ENCODE assay signal across 18 mouse cellular contexts in the genomic region with DNA sequence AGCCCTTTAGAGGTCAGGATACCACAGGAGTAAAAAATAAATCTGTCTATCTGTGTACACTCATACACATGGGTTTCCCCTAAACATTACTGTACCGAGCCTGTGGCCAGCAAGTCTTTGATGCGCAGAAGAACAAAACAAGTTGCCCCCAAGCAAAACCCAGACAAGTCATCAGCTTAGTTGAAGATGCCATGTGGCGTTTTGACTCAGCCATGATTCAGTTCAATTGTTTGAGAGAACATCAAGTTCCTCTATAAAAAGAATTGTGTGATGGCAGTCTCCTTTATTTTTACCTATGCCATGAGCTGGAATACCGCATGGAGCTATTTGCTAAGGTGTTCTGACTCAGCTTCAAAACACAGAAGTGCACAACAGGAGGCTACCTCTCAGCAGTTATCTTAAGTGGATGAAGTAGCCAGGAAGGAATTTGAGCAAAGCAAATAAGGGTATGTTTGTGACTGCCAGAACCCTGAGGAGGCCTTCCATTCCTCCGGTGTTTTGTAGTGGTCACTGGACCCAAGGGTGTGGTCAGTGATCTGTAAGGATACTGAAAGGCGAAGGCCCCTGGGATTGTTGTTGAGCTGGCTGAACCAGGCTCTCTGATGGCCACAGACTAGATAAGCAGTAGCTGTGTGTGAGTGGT. TPM values are rescaled to one million over a fixed set of nuclear protein-coding genes. Genes with fewer than 3 reads are reported as not detected.
DNase-seq lines count a peak whose midpoint lies in the region; ATAC-seq and TF ChIP-seq lines count a peak whose summit lies in the region.
"Had no signal": no experiment of that assay in that cellular context is flagged by ENCODE, and none has a peak within 500 bp of the region (broad histone marks: within the 10 kb centered on the region; RNA-seq: fewer than 3 reads in every experiment).

No protein-coding gene starts in this region.

- H3K27ac ChIP-seq in cerebellum, adult 2 months (ENCODE audit: insufficient read depth, low read length), result 0 out of 2 replicates have a peak overlapping the region, but pooled peaks have one; percentile 26
- H3K27ac ChIP-seq in liver, postnatal 0 days (ENCODE audit: low read depth), result no peak overlapping the region
- H3K27ac ChIP-seq in midbrain, embryonic 14.5 days (replicated peaks; ENCODE audit: low read depth, low read length), result no peak overlapping the region
- H3K27ac ChIP-seq in thymus, adult 2 months (ENCODE audit: control insufficient read depth, insufficient read depth, low read length), result no peak overlapping the region
- H3K27ac ChIP-seq: embryonic facial prominence, embryonic 15.5 days; midbrain, embryonic 13.5 days; neural tube, embryonic 12.5 days had no signal

- no peak overlapping the region for H3K4me2 ChIP-seq in liver, postnatal 0 days (ENCODE audit: low read depth, low read length)
- H3K4me2 ChIP-seq in midbrain, embryonic 14.5 days (ENCODE audit: low read length), result no peak overlapping the region
- H3K4me2 ChIP-seq: embryonic facial prominence, embryonic 15.5 days; midbrain, embryonic 13.5 days; neural tube, embryonic 12.5 days had no signal

- WGBS in cerebellum, adult 2 months, result 50% methylated on average over 6 of the region's 6 CpGs
- WGBS in lung, adult 2 months, result 66% methylated on average over 6 of the region's 6 CpGs
- WGBS in liver, postnatal 0 days (ENCODE audit: insufficient replicate concordance), result 80% methylated on average over 6 of the region's 6 CpGs
- WGBS in midbrain, embryonic 14.5 days, result 85% methylated on average over 6 of the region's 6 CpGs
- WGBS in thymus, adult 2 months, result 86% methylated on average over 6 of the region's 6 CpGs

- peaks cover 17% of the 10 kb centered on the region for H3K4me1 ChIP-seq in cerebellum, adult 2 months (ENCODE audit: control insufficient read depth, insufficient read depth, low read length)
- H3K4me1 ChIP-seq in lung, adult 2 months (ENCODE audit: control insufficient read depth, insufficient read depth, low read length), result peaks cover 6% of the 10 kb centered on the region
- peaks cover 14% of the 10 kb centered on the region for H3K4me1 ChIP-seq in liver, postnatal 0 days (ENCODE audit: insufficient read depth)
- H3K4me1 ChIP-seq in midbrain, embryonic 14.5 days (ENCODE audit: control insufficient read depth, insufficient read depth, low read length), result no peaks in the 10 kb centered on the region
- H3K4me1 ChIP-seq in thymus, adult 2 months (replicated peaks; ENCODE audit: control insufficient read depth, insufficient read depth, low read length), result no peaks in the 10 kb centered on the region
- H3K4me1 ChIP-seq: embryonic facial prominence, embryonic 15.5 days had no signal

- no peak for TF ChIP-seq POLR2A in cerebellum, adult 2 months (IDR thresholded peaks at IDR 0.05; ENCODE audit: borderline replicate concordance, insufficient read depth, low read length)
- TF ChIP-seq POLR2A in lung, adult 2 months (IDR thresholded peaks at IDR 0.05; ENCODE audit: borderline replicate concordance, extremely low read depth, low read depth, low read length), result no peak
- no peak for TF ChIP-seq POLR2A in thymus, adult 2 months (IDR thresholded peaks at IDR 0.05; ENCODE audit: control insufficient read depth, extremely low read depth, insufficient read depth, low read length, poor library complexity)

- TF ChIP-seq CTCF in cerebellum, adult 2 months (IDR thresholded peaks at IDR 0.05; ENCODE audit: borderline replicate concordance, insufficient read depth, low read depth, low read length), result no peak
- no peak for TF ChIP-seq CTCF in lung, adult 2 months (IDR thresholded peaks at IDR 0.05; ENCODE audit: insufficient read depth, low read length)
- TF ChIP-seq CTCF in liver, postnatal 0 days (IDR thresholded peaks at IDR 0.05; ENCODE audit: low read depth), result no peak
- TF ChIP-seq CTCF in thymus, adult 2 months (IDR thresholded peaks at IDR 0.05; ENCODE audit: borderline replicate concordance, control insufficient read depth, extremely low read depth, insufficient read depth, low read length, poor library complexity), result no peak

- DNase-seq in cerebellum, adult 2 months, result peak in 1 of 2 experiments; percentile 24
- no peak for DNase-seq in cerebellum, adult 11-12 months
- peak; percentile 51 for DNase-seq in Muller cell, postnatal 12 days (ENCODE audit: inconsistent ontology term)
- peak; percentile 66 for DNase-seq in lung, adult 2 months
- DNase-seq in lung, postnatal 4 days, result peak; percentile 43 to 72
- no peak for DNase-seq in liver, postnatal 0 days
- DNase-seq in midbrain, embryonic 14.5 days, result no peak
- no peak for DNase-seq in thymus, adult 2 months
- DNase-seq: adrenal gland, adult 2 months; cerebellum, adult 8-10 months; kidney, adult 9 months; liver; thymus, postnatal 14 days had no signal

- H3K4me3 ChIP-seq in cerebellum, adult 2 months (replicated peaks; ENCODE audit: insufficient read depth, low read depth, low read length), result no peak overlapping the region
- H3K4me3 ChIP-seq in lung, adult 2 months (replicated peaks; ENCODE audit: extremely low read depth, low read depth, low read length), result no peak overlapping the region
- no peak overlapping the region for H3K4me3 ChIP-seq in liver, postnatal 0 days (ENCODE audit: low read depth, low read length)
- H3K4me3 ChIP-seq in midbrain, embryonic 14.5 days (replicated peaks; ENCODE audit: low read depth, low read length), result no peak overlapping the region
- no peak overlapping the region for H3K4me3 ChIP-seq in thymus, adult 2 months (ENCODE audit: control insufficient read depth, insufficient read depth, low read length)
- H3K4me3 ChIP-seq: embryonic facial prominence, embryonic 15.5 days; midbrain, embryonic 13.5 days; neural tube, embryonic 12.5 days had no signal

- no peaks in the 10 kb centered on the region for H3K9me3 ChIP-seq in liver, postnatal 0 days (ENCODE audit: low read length)
- H3K9me3 ChIP-seq in midbrain, embryonic 14.5 days (ENCODE audit: control insufficient read depth, low read length), result no peaks in the 10 kb centered on the region
- H3K9me3 ChIP-seq: embryonic facial prominence, embryonic 15.5 days; midbrain, embryonic 13.5 days; neural tube, embryonic 12.5 days had no signal

- no peak for ATAC-seq in liver, postnatal 0 days
- no peak for ATAC-seq in midbrain, embryonic 14.5 days (ENCODE audit: low FRiP score, low TSS enrichment)
- ATAC-seq: forebrain, embryonic 14.5 days; hindbrain, embryonic 16.5 days; midbrain, embryonic 13.5 days had no signal

- no peaks in the 10 kb centered on the region for H3K36me3 ChIP-seq in liver, postnatal 0 days (replicated peaks; ENCODE audit: insufficient read depth, low read length)
- H3K36me3 ChIP-seq in midbrain, embryonic 14.5 days (ENCODE audit: control insufficient read depth, insufficient read depth, low read length), result 0 out of 2 replicates have a peak, but pooled peaks cover 3% of the 10 kb centered on the region
- H3K36me3 ChIP-seq in thymus, adult 2 months (ENCODE audit: control insufficient read depth, insufficient read depth, low read length), result no peaks in the 10 kb centered on the region

- no peaks in the 10 kb centered on the region for H3K27me3 ChIP-seq in cerebellum, adult 2 months (ENCODE audit: control insufficient read depth, insufficient read depth, low read length)
- H3K27me3 ChIP-seq in liver, postnatal 0 days (ENCODE audit: insufficient read depth, low read length), result no peaks in the 10 kb centered on the region
- H3K27me3 ChIP-seq in midbrain, embryonic 14.5 days (ENCODE audit: control insufficient read depth, insufficient read depth, low read length), result no peaks in the 10 kb centered on the region
- H3K27me3 ChIP-seq in thymus, adult 2 months (ENCODE audit: control insufficient read depth, insufficient read depth, low read length), result no peaks in the 10 kb centered on the region
- H3K27me3 ChIP-seq: embryonic facial prominence, embryonic 15.5 days; midbrain, embryonic 13.5 days; neural tube, embryonic 12.5 days had no signal

- no peak overlapping the region for H3K9ac ChIP-seq in liver, postnatal 0 days (replicated peaks)
- H3K9ac ChIP-seq in midbrain, embryonic 14.5 days (replicated peaks; ENCODE audit: low read length), result no peak overlapping the region
- H3K9ac ChIP-seq: embryonic facial prominence, embryonic 15.5 days; midbrain, embryonic 13.5 days; neural tube, embryonic 12.5 days had no signal

- TF ChIP-seq EP300 in liver, postnatal 0 days (IDR thresholded peaks at IDR 0.05; ENCODE audit: low read depth), result no peak

RNA-seq across cellular contexts. Expression of a gene that starts 11.1 kb away (rescaled TPM):
- 271 and 274 TPM in 2 replicates for polyA plus RNA-seq in cerebellum, adult 2 months (2012; rRNA removed)
- 116 and 131 TPM in 2 replicates for polyA plus RNA-seq in lung, adult 2 months (2012; rRNA removed)
- polyA plus RNA-seq in liver, postnatal 0 days (2015; fragmentation: Nextera tagmentation; extraction: Ambion mirVana), result 77.7 and 83.3 TPM in 2 replicates
- polyA plus RNA-seq in midbrain, embryonic 14.5 days (2014; fragmentation: Nextera tagmentation; extraction: Ambion mirVana), result 528 and 574 TPM in 2 replicates
- 112 and 142 TPM in 2 replicates for polyA plus RNA-seq in thymus, adult 2 months (2012; rRNA removed)

Comparison
In these comparisons a context has a peak if more than half of its experiments do, and no peak if none do; other contexts are left out.
1. DNase-seq: peak in Muller cell, postnatal 12 days (single experiment), lung, adult 2 months (single experiment) and lung, postnatal 4 days (2 of 2); none in cerebellum, adult 11-12 months (single experiment), liver, postnatal 0 days (single experiment), midbrain, embryonic 14.5 days (single experiment) and thymus, adult 2 months (single experiment).